Mouse (Mus musculus): ENCODE measurements around the gene Tet3.

The Tet3 gene

DNA sequence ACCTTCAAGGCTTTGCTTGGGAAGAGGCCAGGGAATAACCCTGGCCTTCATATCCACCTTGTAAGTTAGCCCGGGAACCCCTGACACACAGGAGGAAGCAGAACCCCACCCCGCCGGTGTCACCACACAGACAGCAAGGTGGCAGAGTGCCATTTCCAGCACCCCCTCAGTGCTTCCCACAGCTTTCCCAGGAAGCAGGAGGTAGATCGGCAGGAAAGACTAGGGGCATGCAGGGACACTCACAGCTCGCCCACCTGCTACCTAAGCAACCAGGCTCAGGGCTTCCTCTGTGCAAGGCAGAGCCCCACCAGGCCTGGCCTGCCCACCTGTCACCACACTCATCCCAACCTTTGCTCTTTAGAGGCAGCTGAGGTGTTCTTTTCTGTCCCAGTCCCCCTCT is 19.1 kb downstream of the Tet3 start:
- no peak for DNase-seq (ENCODE audit: low read depth)

DNA sequence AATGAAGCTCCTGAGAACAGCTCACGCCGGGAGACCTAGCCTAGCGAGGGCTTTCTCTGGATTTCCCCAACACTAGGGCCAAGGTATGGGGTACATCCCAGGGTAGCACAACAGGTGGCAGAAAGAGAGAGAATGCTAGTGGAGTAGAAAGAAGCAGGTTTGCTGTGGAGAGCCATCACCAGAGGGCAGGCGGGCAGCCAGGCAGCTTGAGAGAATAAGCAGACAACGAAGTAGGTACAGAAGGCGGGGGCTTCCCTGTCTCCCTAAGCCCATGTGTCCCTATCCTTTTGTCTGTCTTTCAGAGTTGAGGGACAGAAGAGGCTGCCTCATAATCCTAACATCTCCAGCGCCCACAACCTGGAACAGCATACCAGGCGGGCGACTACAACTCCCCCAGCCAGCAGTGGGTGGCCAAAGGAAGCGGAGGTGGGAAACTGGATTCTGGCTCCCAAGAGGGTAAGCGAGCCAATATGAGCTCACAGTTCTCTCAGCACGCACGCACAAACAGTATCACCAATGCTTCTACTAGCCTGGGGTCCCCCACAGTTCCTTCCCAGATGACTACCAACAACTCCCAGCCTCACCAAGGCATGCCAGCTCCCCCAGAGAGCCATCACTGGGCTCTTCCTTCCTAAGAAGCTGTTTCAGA is 19.6 kb downstream of the Tet3 start:
- DNase-seq (ENCODE audit: low read depth), result peak; percentile 29

DNA sequence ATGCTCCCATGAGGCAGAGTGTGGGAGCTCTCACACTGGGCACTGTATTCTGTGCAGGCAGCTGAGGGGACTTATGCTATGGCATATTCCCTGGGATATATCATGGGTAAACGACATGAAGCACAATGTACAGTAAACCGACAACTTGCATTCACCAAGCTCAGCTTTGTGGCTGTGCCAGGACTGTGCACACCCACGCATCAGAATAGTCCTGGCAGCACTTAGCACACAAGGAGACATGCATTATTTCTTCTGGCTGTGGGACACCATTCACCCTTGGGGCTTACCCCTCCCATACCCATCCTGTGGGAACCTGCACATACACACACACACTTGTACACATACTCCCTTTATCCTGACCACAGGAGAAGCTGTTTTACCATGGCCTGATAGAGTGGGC is 20.3 kb downstream of the Tet3 start:
- DNase-seq (ENCODE audit: low read depth), result no peak

DNA sequence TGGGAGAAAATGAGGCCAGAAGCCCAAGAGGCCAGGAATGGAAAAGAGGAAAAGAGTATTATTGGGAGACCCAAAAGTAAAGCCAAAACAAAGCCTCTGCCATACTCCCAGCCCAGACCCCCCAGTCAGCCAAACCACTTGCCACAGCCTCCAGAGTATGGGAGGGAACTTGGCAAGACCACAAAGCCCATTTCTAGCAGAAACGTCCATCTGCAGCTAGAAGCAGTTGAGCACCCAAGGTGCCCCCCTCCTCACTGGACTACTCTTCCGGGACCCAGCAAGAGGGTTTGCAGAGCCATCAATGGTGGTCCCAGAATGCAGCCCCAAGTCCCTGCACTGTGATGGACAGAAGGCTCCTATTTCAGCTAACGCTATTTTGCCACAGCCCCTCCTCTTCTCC is 21.1 kb downstream of the Tet3 start:
- DNase-seq (ENCODE audit: low read depth), result no peak

DNA sequence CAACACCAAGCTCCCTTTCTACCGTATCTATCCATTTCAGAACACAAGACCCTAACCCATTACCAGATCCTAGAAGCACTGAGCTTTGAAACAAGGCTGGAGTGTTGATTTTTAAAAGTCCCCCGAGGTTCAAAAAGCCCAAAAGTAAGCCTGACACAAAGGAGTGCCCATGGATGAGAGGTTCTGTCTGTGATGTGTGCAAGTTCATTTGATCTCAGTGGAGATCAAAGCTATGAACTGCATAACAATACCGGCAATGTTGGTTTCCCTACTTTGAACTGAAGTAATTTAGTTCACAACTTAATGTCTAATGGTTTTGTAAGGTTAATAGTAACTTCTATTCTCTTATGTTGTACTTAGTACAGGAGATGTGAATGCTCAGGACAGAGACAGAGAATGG is 21.7 kb downstream of the Tet3 start:
- DNase-seq (ENCODE audit: low read depth), result no peak

DNA sequence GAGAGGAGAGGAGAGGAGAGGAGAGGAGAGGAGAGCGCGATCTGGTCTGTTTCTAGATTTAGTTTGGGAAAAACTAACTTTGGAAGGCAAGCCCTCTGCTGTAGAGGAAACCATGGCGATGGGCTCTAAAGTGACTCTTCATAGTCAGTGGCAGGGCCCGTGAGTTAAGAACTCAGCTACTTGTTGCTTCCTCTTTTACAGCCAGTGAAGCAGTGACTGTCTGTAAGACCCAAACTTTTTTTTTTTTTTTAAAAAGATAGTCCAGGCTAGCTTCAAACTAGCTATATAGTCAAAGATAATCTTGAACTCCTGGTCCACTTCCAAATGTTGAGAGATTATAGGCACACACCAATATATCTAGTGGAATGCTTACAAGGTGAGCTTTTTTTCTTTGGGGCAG is 22.3 kb downstream of the Tet3 start:
- DNase-seq (ENCODE audit: low read depth), result no peak

DNA sequence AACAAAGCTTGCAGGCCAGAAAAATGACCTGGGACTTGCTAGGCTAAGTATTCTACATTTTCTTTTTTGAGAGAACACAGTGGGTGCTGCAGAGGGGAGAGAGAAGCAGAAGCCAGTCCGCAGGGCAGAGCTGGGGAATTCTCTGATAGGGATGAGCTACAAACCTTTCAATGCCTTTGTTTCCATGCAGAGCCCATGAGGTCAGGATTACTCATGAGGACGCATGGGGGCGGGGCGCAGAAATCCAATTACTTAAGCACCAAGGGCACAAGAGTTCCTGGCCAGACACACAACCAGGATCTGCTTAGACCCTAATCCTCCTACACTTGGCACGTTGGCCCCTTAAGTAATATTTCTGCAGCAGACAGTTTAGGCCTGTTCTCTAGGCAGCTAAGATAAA is 23.7 kb downstream of the Tet3 start:
- DNase-seq (ENCODE audit: low read depth), result peak; percentile 85

DNA sequence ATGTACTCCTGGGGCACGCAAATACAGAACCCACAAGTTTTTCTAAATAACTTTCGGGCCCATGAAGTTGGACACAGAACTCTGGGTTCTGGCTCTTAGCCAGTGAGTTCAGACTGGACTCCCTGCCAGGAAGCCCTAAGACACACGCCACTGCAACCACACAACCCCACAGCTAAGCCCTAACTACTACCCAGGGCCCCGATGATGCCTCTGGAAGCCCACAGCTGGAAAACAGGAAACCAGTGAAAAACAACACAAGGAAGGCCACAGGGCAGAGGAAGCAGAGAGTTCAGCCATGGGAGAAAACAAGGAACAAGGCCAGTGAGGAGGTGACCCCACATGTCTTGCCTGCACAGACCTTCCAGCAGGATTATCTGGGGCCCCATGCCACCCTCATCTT is 25.3 kb downstream of the Tet3 start:
- no peak for DNase-seq (ENCODE audit: low read depth)

DNA sequence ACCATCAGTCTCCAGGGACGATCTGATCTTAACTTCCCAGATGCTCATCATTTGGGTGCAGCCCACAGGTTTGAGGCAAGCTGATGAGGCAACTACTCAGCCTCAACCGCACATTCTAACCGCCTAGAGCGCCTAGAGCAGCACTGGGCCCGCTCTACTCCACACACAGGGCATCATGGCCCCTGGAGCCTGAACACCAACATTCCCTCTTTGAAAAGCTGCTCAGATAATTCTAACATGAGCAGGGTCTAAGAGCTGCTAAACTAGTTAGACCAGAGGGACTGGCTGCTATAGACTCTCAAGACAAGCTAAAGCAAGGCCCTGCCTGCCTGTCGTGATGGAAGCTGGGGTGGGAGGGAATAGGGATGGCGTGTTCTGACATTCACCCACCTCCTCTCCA is 25.9 kb downstream of the Tet3 start:
- DNase-seq (ENCODE audit: low read depth), result no peak

DNA sequence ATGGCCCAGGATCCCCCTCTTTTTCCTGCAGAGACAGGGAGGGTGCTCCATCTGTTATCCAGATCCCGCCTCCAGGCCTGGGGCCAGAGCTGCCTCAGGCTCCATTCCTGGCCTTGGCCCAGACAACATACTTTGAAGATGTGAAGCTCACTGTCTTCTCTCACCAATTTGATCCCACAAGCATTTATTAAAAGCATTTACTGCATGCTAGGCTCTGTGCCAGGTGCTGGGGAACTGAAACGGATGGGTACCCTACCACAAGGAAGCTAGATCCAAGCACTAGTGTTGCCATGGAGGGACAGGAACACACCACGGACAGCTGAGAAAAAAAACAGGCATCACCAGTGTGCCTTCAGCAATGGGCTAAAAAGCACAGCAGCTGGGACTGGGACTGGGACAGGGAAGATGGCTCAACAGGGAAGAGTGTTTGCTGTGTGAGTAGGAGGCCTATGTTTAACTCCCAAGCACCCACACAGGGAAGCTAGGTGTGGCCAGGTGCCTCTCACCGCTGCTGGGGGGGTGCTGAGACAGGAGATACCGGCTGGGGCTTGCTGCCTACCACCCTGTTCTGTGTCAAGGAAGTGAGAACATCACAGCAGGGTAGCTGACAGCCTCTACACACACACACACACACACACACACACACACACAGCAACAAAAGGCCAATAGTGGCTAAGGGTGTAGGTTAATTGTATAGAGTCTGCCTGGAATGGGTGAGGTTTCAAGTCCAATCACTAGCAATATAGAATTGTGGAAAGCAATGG is 30.7 kb downstream of the Tet3 start:
- peak; percentile 73 for DNase-seq (ENCODE audit: low read depth)

DNA sequence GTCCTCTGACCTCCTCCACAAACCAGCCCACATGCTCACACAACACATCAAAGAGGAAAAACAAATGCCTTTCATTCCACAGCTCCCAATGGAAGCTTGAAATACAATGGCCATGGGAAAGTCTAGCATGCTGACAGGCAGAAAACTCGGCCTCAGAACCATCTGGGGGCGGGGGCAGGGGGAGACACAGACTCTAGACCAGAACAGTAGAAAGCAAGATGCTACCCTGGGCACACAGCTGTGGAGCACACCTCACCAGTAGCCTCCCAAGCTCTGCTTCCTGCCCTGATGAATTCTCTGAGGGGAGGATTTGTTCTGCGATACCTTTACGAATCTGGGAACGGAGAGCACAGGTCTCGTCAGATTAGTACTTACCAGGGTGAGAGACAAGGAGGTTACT is 31.4 kb downstream of the Tet3 start:
- DNase-seq (ENCODE audit: low read depth), result no peak

DNA sequence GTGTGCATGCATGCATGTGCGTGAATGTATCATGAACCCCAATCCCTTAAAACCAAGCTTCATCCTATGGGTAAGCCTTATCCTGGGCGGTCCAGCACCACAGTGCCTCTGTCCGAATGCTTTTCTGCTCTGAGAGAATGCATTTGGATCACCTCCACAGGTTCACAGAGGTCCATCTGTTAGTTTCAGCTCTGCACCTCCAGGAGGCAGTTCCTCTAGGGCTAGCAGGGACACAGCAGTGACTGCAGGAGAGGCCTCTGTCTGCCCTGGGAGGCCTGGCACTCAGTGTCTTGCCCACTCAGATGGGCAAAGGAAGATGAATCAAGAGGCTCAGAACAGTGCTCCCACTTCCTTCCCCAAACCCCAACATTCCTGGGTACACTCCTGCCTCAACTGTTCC is 32.3 kb downstream of the Tet3 start:
- no peak for DNase-seq (ENCODE audit: low read depth)

DNA sequence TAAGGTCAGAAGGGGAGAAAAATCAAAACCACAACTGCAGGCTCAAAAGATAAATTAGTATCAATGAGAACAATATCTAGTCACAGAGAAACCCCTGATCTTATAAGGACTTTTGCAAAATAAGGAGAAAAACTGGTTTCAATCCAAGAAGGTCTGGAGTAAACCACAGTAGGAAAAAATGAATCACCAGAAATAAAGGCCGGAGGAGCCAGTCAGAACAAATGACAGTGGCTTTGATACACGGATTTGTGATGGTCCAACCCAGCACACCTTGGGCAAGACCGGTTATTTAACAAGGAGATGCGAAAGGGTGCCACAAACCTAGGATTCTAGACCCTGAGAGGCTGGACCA is 34.9 kb downstream of the Tet3 start:
- DNase-seq (ENCODE audit: low read depth), result peak; percentile 66

DNA sequence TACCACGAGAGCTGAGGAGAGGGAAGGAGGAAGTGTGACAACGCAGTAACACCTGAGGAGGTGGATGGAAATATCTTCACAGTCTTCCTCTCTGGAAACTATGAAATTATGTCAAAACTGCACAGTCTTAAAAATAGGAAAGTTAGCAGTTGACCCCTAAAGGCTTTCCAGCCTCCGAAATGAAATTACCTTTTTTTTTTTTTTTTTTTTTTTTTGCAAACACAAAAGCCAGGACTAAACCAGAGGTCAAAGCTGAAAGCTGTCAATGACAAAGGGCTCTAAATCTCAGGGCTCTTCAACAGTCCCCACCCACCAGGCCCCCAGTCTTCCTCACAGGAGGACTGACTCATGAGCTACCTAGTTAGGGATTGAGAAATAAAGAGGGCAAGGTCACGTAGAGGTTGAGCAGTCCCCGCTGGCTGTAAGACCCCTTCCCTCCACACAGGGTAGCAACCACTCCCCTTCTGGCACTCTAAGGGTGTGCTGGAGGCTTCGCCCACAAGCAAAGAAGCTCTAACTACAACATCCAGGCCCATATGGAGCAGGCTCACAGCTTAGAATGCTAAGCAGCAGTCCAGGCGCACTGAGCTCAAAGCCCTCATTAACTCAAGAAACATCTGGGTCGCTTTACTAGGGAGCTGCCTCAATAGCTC is 35.4 kb downstream of the Tet3 start:
- no peak for DNase-seq (ENCODE audit: low read depth)

DNA sequence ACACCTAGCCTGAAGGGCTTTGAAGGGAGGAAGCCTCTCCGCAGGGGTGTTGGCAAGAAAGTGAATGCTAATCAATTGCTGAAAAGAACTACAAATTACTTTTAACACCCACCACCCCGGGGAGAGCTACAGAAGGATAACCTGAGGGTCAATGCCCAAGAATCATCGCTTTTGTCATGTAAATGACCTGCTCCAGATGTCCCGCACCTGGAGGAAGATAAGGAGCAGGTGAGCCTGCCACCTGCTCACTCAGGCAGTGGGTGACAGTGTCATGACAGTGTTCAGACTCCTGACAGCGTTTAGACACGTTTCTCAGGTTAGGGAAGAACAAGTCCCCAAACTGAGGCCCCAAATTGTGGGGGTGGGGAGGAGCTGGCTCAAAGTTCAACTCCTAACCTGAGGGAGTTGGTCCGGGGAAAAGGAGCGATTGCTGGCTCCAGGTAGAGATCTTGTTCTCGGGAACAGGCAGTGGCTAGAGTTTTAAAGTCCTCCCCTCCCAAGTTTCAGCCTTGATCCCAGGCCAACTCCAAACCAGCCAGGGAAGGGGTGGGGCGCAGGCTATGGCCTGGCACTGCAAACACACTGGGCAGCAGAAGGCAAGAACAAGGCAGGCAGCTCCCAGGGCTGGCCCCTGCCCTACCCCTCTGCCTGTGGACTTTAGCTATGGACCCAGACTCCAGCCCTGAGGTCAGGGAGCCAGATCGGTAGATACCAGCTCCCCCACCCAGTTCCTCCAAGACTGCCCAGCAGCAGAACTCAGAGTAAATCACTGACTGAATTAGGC is 36.8 kb downstream of the Tet3 start:
- no peak for DNase-seq (ENCODE audit: low read depth)

DNA sequence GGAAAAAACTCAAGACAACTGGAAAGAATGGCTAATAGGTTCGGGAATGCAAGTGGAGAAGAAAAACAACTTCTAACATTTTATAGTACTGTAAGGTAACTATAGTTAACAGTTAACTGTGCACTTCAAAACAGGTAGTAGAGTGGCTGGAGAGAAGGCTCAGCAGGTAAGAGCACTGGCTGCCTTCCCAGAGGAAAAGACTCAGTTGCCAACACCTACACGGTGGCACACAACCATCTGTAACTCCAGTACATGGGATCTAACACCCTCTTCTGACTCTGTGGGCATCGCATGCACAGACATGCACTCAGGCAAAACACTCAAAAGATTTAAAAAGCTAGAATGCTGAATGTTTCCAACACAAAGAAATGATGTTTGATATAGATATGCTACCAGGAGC is 39.4 kb downstream of the Tet3 start:
- DNase-seq (ENCODE audit: low read depth), result no peak

DNA sequence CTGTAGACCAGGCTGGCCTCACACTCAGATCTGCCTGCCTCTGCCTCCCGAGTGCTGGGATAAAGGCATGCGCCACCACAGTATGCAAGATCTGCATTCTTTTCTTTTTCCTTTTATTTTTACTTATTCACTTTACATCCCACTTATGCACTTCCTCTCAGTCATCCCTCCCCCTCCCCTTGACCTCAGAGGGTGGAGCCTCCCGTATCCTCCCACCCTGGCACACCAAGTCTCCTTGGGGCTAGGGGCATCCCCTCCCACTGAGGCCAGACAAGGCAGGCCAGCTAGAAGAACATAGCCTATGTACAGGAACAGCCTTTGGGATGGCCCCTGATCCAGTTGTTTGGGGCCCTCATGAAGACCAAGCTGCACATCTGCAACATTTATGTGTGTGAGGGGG is 41.4 kb downstream of the Tet3 start:
- no peak for DNase-seq (ENCODE audit: low read depth)

DNA sequence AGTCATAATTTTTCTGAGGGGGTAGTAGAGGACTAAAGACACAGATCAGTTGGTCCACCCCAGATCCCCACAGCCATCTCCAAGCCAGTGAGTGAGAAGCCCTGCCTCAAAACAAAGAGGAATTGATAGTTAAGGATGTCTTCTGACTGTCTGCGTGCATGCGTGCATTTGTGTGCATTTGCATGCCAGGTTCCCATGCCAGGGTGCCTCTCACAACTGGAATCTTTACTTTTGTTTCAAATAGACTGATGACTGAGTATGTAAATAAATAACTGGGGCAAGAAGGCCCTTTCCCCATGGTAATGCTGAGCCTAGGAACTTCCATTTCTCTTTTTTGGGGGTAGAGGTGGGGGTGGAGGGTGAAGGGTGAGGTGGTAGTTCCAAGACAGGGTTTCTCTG is 41.8 kb downstream of the Tet3 start:
- no peak for DNase-seq (ENCODE audit: low read depth)

DNA sequence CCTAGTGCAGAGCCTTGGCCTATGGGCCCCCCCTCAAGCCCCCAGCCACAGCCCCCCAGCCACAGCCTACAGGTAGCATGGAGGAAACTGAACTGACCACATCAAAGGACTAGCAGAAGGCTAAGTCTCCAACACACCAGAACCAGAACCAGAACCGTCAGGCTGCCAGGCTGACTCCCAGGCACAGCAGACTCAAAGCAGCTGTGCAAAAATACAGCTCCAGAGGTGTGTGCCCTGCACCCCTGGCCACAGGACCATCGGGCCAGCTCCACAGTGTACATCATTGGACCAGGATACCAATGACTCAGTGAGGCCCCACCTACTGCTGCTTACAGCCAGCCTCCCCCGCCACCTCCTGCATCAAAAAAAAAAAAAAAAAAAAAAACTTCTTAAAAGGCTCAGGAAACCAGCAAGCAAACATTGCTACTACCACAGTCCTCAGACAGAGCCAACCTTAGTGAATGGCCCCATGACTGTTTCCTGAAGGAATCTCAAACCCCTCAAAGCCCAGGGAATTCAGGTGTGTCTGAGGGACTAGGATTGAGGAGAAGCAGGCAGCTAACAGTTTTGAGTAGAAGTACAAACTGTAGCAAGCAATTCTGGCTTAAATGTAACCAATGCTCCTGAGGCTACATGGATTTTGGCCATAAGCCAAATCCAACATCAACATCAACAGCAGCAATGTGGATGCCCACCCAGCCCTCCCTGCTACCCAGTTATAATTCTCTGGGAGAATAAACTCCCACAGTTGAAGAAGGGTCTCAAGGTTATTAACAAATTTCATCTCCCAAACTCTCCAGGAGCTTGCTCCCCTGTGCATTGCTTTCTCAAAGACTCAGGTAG is 42.4 kb downstream of the Tet3 start:
- peak; percentile 68 for DNase-seq (ENCODE audit: low read depth)

DNA sequence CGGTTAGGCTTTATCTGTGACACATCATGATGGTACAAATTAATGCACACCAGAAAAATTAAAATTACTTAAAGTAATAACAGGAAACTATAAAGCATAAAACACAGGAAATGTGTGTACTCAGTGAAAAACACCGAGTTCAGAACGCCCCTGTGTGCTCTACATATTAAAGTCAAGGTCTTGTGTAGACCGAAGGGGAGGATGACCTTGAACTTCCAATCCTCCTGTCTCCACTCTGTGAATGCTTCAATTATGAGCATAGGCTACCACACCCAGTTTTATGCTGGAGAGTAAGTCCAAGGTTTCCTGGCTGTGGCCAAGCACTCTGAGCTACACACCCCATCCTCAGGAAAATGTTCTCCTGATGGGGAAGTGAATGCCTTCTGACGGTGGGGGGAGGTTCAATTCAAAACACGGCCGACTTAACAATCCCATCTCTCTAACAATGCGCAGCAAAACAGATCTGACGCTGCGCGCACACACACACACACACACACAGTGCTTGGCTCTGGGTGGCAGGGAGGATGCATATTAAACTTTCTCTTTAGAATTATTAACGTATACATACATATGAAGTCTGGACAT is 43.4 kb downstream of the Tet3 start:
- DNase-seq (ENCODE audit: low read depth), result no peak

DNA sequence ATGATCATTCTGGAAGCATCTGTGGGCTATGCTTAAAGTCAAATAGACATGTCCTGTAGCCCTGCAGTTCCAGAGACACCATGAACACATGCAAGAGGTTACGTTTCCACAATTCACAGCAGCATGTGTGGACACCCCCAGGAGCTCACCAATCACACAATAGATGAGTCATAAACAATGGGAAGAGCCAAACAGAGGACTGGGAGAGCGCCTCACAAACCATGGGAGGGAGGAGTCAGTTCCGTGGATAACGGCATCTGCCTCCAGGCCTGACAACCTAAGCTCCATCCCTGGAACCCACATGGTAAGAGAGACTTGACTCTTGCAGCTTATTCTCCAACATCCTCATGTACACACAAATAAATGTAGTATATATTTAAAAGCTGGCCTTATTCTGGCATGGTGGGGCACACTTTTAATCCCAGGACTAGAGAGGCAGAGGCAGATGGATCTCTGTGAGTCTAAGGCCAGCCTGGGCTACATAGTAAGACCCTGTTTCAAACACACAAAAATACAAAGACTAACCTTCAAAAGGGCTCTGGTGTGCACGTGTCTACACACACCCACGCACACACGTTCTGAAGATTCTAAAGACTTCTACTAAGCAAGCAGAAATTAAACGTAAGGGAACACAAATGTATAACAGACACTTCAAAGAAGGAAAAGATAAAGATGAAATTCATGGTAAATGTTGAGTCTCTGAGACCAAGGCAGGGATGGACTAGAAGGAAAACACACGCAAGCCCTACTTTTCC is 44.1 kb downstream of the Tet3 start:
- no peak for DNase-seq (ENCODE audit: low read depth)

Measured in NIH3T3 (cell line).